Mouse (Mus musculus): ENCODE measurements around the gene Baz1b. TPM values are rescaled to one million over a fixed set of nuclear protein-coding genes. Genes with fewer than 3 reads are reported as not detected.

Gene Baz1b
- total RNA-seq, 2 experiments from 2014 or later: 60.4 to 70.1 TPM

GRCm38 (mm10) chr5:135236571-135236970 lies 49.5 kb downstream of the Baz1b start:
- DNase-seq: peak; percentile 78

DNA sequence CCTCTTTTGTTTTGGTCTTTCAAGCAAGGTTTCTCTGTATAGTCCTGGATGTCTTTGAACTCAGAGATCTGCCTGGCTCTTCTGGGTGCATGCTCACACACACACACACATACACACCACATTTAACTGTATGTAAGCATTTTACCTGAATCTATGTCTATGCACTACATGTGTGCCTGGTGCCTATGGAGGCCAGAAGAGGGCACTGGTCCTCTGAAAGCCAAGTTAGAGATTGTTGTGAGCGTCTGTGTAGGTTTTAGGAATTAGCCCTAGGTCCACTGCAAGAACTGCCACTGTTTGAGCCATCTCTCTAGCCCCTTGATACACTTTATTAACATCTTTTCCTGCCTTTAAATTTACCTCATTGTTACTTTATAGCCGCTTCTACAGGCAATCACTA lies 51.8 kb downstream of the Baz1b start:
- DNase-seq: no peak

- DNase-seq: no peak
Observed at GRCm38 (mm10) chr5:135241474-135241873, 54.4 kb downstream of the Baz1b start.

DNA sequence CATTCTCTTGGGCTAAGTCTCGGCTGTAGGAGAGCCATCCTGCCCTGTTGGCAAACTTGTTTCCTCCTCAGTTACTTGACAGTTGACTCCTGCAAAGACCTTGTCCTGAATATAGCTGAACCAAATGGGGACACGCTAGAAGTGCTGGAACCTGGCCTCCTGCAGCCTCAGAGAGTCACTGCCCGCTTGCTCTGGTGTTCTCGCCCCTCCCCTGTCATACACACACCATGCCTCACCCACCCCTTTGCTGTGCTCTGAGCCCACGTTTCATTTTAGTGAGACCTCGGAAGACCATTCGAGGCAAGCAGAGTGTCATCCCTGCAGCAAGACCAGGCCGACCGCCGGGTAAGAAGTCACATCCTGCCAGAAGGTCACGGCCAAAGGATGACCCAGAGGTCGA lies 55.1 kb downstream of the Baz1b start:
- no peak for DNase-seq

- no peak for DNase-seq
Observed at GRCm38 (mm10) chr5:135242608-135243007, 55.5 kb downstream of the Baz1b start.

DNA sequence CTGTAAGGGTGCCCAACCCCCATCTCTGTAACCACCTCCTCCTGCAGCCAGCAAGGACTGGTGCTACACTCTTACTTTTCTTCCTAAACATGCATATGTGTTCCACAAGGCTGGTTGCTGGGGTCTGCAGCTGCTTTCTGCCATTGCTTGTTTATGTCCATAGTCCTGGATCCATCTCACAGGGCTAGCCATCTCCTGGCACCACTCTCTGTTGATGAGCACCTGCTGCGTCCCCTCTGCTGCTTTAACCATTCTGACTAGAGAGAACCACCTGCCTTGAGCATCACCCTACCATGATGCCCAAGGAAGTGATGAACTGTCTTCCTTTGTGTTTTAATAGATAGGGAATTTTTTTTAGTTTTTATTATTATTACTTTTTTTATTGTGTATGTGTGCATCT lies 56.1 kb downstream of the Baz1b start:
- DNase-seq: no peak

- no peak for DNase-seq
Observed at GRCm38 (mm10) chr5:135246531-135246930, 59.5 kb downstream of the Baz1b start.

DNA sequence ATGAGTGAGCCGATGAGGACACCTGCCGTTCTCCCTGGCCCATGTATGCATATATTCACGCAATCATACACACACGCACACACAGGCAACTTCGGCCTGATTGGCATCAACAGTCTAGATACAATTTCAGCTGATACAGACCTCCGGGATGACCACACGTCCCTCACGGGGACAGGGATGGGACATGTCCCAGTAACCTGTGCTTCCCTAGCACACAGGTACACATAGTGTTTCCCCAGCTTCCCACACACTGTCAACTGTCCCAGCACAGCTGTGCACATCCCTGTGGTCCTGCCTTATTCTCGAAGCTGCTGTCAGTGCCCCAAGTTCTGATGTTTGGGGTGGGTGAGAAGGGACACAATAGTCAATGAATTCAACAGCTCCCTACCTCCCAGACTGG lies 60.3 kb downstream of the Baz1b start:
- DNase-seq: no peak

DNA sequence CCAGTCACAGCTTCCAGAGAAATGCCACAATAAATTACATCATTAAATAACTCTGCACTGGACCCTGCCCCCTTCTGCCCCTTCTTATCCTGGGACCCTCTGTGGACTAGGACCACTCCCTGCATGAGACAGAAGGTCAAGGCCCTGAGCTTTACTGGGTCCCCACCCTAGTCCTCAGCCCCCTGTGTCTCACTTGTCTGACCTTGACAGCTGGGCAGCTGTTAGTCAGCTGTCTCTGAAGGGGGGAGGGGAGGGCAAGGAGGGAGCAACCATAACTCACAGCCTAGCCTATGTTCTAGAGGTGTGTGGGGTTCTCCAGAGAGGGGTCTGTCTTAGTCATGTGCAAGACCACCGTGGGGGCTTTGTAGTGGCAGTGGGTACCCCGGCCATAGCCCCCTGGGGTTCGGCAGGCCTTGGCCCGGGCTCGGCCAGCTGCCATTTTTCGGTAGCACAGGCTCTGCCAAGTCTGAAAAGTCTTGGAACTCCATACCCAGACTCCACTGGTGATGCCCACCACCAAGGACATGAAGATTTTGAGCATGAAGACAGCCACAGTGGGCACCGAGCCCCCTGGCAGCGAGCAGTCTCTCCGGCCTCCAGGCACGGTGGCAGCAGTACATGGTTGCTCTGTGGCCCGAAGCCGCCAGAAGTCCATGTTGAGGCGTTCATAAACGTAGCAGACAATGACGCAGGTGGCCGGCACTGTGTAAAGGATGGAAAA lies 62.1 kb downstream of the Baz1b start:
- peak; percentile 47 for DNase-seq

DNA sequence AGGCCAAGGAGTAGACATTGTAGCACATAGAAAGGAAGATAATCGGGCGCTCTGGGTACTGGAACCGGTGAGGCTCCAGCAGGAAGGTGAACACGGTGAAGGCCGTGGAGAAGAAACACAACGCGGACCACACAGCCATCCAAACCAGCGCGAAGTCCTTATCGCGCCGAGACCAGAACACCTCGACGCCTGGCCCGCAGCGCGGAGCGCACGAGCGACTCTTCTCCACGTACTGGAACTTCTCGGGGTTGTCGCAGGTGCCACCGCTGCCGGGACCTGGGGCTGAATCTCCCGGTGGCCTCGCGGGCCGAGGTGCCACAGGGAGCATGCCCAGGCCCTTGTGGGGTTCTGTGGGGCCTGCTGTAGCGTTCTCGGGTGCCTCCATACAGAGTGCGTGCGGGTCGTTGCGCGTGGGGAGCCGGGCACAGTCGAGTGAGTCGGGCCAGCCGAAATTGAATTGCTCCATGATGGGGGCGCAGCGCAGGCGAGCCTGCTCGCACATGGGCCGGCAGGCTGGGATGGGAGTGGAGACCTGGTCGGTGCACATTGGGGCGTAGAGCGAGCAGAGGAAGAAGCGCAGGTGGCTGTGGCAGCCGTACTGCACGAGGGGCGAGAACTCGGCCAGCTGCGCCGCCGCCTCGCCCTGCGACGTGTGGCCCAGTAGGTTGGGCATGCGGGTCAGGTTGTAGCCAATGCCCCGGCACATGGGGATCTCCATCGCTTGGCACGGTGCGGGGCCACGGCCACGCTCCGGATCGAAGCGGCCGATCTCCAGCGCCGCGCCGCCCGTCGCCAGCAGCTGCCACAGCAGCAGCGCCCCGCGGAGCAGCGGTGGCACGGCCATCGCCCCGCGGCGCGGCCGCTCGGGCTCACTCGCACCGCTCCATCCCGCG lies 63.4 kb downstream of the Baz1b start:
- DNase-seq: no peak

DNA sequence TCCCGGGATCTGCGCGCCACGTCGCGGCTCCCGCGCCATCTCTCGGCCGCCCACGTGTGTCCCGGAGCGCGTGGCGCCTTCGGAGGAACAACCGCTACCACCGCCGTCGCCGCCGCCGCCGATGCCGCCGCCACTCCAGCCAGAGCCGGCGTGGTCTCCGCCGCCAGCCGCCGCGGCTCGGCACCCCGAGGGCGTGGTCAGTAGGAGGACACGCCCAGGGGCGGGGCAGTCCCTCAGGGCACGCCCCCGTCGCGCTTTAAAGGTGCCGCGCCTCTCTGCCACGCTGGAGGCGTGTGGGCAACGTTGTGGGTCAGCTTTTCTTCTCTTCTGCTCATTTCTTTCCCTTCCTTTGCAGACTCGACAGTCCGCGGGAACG lies 64.0 kb downstream of the Baz1b start, which contains the start of gene Fzd9:
Fzd9 (minus strand) TSS at position 152 of the 376 bp plus-strand sequence.
- DNase-seq: peak; percentile 95

DNA sequence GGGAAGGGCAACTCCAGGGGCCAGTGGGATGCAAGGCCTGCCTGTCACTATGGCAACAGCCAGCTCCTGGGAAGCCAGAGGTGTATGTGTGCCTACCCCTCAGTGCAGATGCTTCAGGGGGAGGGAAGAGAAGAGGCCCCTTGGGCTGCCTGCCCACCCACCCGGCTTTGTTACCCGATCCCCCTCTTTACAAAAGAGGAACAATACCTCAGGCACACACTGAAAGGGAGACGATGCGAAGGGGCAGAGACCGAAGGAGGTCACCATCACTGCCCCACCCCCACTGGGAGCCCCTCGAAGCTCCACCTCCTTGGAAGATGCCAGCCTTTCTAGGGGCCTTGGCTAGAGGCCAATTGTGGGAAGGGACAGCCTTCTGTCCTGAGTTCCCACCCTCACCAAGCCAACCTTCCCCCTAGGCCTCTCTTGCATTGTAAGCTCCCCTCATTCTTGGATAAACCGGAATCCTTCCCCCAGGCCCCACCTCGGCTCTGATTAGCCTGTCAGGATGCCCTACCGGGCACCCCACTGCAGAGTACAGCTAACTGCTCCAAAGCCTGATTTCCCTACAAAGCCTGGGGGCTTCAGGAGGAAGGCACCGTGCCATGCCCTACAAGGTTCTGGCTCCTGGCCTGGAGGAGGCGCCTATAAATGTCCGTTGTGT lies 66.8 kb downstream of the Baz1b start:
- no peak for DNase-seq

DNA sequence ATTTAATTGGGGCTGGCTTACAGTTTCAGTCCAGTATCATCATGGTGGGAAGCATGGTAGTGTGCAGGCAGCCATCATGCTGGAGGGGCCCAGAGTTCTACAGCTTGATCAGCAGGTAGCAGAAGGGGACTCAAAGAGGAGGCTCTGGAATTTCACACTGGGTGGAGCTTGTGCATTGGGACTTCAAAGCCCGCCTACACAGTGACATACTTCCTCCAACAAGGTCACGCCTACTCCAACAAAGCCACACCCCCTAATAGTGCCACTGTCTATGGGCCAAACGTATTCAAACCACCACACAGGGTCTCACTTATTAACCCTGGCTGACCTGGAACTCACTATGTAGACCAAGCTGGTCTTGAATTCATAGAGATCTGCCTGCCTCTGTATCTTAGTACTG lies 69.1 kb downstream of the Baz1b start:
- no peak for DNase-seq

GRCm38 (mm10) chr5:135257559-135257958 lies 70.5 kb downstream of the Baz1b start:
- no peak for DNase-seq

GRCm38 (mm10) chr5:135258280-135259150 lies 71.5 kb downstream of the Baz1b start:
- no peak for DNase-seq

DNA sequence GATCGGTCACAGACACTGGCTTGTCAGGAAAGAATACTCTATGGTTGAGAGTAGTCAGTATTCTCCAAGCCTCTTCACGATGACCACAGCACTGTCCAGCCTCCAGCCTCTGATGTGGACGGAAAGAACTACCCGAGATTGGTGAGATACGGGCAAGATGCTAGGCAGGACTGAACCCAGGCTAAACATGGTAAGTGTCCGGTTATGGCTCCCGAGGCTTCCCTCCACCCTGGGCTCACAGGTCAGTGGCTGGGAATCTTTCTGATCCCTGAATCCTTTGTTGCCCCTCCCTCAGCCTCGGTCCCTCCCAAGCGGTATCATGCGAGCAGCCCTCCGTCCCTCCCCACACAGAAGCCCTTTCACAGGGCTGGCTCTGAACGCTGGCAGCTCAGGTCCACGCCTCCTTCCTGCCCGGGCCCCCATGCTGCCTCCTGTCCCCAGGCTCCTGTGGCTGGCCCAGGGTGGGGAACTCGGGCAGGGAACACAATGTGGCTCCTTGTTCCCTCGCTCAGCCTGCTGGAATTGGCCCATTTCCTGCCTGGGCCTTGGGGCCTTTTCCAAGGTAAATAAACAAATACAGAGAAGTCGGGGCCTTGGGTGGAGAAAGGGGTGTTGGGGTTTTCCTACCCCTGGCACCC lies 76.9 kb downstream of the Baz1b start:
- DNase-seq: peak; percentile 65

- peak; percentile 24 for DNase-seq
Observed at GRCm38 (mm10) chr5:135264548-135264947, 77.5 kb downstream of the Baz1b start.

- peak; percentile 51 for DNase-seq
Observed at GRCm38 (mm10) chr5:135269451-135269850, 82.4 kb downstream of the Baz1b start.

DNA sequence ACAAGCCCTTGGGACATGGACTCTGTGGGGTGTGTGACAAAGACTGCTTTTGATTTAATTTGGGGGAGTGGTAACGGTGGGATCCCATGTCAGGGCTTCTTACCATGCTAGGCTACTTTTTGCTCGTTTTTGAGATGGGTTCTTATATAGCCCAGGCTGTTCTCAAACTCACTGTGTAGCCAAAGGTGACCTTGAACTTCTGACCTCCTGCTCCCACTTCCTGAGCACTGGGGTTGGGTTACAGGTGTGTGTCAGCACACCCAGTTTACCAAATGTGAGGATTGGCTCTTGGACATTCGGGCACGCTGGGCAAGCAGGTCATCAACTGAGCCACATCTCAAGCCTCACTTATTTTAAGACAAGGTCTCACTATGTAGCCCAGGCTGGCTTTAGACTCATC lies 83.3 kb downstream of the Baz1b start:
- no peak for DNase-seq

GRCm38 (mm10) chr5:135271563-135272165 lies 84.6 kb downstream of the Baz1b start:
- DNase-seq: peak; percentile 26

Measured in adrenal gland, postnatal 10 days (tissue).